Mouse (Mus musculus) hindbrain, embryonic 12.5 days (tissue): Measurements from ENCODE around the gene Inpp4b. TPM values are rescaled to one million over a fixed set of nuclear protein-coding genes. Genes with fewer than 3 reads are reported as not detected.

Source experiments
- ATAC-seq: fragments of 200-750 bp; cut with Nextera tagmentation; 2 replicates; pipeline ENCODE4 v1.8.0; 2017; ENCODE audit warnings: moderate TSS enrichment; ENCODE audit not compliant: low FRiP score
- H3K27ac ChIP-seq: fragments of 300-500 bp; sonication (generic); 2 replicates; pipeline ENCODE4 v1.5.1; 2016; ENCODE audit warnings: mild to moderate bottlenecking
- H3K27me3 ChIP-seq: fragments of 300-500 bp; sonication (generic); 2 replicates; pipeline ENCODE4 v1.6.1; 2016; ENCODE audit warnings: mild to moderate bottlenecking
- H3K36me3 ChIP-seq: fragments of 300-500 bp; sonication (generic); 2 replicates; pipeline ENCODE4 v1.6.1; 2016; ENCODE audit warnings: mild to moderate bottlenecking
- H3K4me1 ChIP-seq: fragments of 300-500 bp; sonication (generic); 2 replicates; pipeline ENCODE4 v1.6.1; 2016
- H3K4me2 ChIP-seq: fragments of 300-500 bp; sonication (generic); replicated peaks from 2 replicates; pipeline ENCODE4 v1.6.1; 2016; ENCODE audit warnings: mild to moderate bottlenecking
- H3K4me3 ChIP-seq: fragments of 300-500 bp; sonication (generic); 2 replicates; pipeline ENCODE4 v1.5.1; 2016; ENCODE audit warnings: mild to moderate bottlenecking
- H3K9ac ChIP-seq: fragments of 300-500 bp; sonication (generic); 2 replicates; pipeline ENCODE4 v1.6.1; 2016; ENCODE audit warnings: mild to moderate bottlenecking, moderate library complexity
- H3K9me3 ChIP-seq: fragments of 300-500 bp; sonication (generic); replicated peaks from 2 replicates; pipeline ENCODE4 v1.6.1; 2016; ENCODE audit warnings: mild to moderate bottlenecking
- WGBS: fragments of 180-500 bp; shearing (Covaris S2); methylation state at CpG from one replicate; pipeline ENCODE4 v1.1.7; 2016; 5-methylcytosine and 5-hydroxymethylcytosine counted together
- polyA plus RNA-seq: library from polyadenylated mRNA; unstranded; fragments of >200 nt; fragmentation: Nextera tagmentation; extraction: Ambion mirVana; gene quantifications from 2 replicates; pipeline ENCODE4 v1.2.1, GENCODE M21; 2016

Gene Inpp4b
- polyA plus RNA-seq, 1 experiment from 2014 or later = 9.6 TPM

DNA sequence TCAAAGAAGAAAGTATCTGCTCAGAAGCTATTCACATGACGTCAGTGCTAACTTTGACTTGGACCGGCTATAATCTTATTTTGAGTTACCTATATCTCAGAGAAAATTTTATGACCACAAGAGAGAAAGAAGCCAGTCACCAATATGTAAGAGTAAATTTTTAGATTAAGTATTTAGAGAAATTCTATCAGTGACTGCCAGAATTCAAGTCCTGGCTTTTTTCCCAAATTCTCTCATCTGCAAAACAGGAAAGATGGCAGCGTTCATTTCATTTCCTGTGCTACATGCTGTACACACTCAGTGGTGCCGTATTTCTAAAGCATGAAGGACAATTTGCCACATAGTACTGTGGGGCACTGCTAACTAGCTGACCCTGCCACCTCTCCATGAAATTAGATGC lies 256.9 kb downstream of the Inpp4b start:
- Histone ChIP-seq H3K4me1 (no peaks in the 10 kb centered on the region), H3K4me3 (no peak overlapping the region), H3K36me3 (no peaks in the 10 kb centered on the region), H3K9ac (no peak overlapping the region), H3K4me2 (no peak overlapping the region), H3K27me3 (no peaks in the 10 kb centered on the region), H3K27ac (no peak overlapping the region), H3K9me3 (no peaks in the 10 kb centered on the region)
- WGBS = 85% methylated on average over 4 of the region's 4 CpGs
- ATAC-seq = no peak

DNA sequence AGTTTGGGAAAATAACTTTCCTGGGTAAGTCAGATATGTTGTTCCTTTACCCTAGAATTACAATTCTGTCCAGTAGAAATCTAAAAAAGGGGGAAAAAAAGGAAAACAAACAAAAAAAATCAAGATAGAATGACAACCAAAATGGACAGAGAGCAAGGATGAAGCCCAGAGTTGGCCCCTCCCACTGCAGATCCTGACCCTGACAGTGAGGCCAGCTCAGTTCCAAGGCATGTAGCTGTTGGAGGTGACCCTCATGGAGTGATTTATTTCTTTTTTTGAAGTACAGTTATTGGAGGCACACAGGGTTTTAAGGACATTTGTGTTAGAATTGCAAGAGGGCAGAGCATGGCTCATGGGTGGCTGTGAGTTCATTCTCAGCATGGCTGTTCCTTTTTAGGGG lies 258.8 kb downstream of the Inpp4b start:
- Histone ChIP-seq H3K9ac (no peak overlapping the region), H3K4me3 (no peak overlapping the region), H3K27me3 (no peaks in the 10 kb centered on the region), H3K4me1 (no peaks in the 10 kb centered on the region), H3K36me3 (no peaks in the 10 kb centered on the region), H3K4me2 (no peak overlapping the region), H3K9me3 (no peaks in the 10 kb centered on the region), H3K27ac (no peak overlapping the region)
- no peak for ATAC-seq

DNA sequence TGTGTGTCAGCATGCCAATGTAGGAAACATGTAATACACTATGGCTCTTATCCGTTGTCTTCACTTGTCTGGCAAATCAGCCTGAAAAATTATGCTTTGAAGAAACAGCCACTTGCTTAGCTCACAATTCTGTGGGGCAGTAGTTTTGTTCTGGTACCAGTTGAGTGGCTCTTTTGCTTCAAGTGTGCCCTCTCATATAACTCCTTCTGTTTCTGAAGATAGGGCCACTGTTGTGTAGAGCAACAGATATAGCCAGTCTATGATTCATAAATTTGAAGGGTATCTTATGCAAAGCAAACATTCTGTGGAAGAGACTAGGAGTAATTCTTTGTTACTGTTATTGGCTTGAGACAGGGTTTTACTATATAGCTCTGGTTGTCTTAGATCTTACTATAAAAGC lies 265.7 kb downstream of the Inpp4b start:
- no peak for ATAC-seq
- WGBS = 92% methylated on average over 1 of the region's 1 CpGs
- H3K27me3 ChIP-seq = no peaks in the 10 kb centered on the region
- H3K4me1 ChIP-seq = no peaks in the 10 kb centered on the region
- no peak overlapping the region for H3K4me3 ChIP-seq
- no peaks in the 10 kb centered on the region for H3K36me3 ChIP-seq
- H3K27ac ChIP-seq = no peak overlapping the region
- no peak overlapping the region for H3K4me2 ChIP-seq
- no peaks in the 10 kb centered on the region for H3K9me3 ChIP-seq
- H3K9ac ChIP-seq = no peak overlapping the region

DNA sequence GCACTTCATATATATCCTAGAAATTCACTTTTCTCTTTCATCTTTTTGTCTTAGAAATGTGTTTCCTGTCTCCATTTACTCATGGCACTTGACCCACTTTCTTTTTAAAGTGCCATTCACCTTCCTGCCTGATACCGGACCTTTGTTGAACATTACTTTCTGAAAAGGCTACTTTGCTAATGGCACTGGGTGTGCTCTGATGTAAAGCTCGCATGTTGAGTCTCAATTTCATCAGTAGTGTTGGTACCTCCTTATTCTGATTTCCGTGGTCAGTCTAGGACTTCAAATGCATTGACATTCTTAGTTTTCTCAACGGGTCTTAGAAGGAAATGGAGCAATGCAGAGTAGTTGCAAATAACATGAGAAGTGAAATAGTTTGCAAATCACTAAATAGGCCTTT lies 266.7 kb downstream of the Inpp4b start:
- 83% methylated on average over 4 of the region's 4 CpGs for WGBS
- H3K4me1 ChIP-seq = no peaks in the 10 kb centered on the region
- H3K9ac ChIP-seq = no peak overlapping the region
- H3K27ac ChIP-seq = no peak overlapping the region
- H3K36me3 ChIP-seq = no peaks in the 10 kb centered on the region
- no peak overlapping the region for H3K4me2 ChIP-seq
- no peak for ATAC-seq
- no peak overlapping the region for H3K4me3 ChIP-seq
- no peaks in the 10 kb centered on the region for H3K9me3 ChIP-seq
- no peaks in the 10 kb centered on the region for H3K27me3 ChIP-seq

DNA sequence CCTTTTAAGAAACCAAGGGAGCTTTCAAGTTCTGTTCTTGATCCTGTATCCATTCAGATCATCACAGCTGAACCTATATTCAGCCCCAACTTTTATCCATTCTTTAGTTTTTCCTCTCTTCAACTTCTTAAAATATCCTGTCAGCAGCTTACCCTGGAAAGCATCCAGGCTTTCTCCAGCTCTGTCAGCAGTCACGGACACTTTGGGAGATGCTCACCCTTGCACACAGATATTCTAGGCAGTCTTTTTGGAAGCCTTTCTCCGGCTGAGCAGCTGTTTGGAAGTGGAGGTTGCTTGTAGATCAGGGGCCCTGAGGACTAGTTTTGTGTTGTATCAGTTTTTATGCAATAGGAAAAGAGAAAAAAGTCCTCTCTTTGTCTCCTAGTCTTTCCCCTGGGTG lies 270.3 kb downstream of the Inpp4b start:
- Histone ChIP-seq H3K27ac (no peak overlapping the region), H3K9ac (no peak overlapping the region), H3K9me3 (no peaks in the 10 kb centered on the region), H3K36me3 (no peaks in the 10 kb centered on the region), H3K27me3 (no peaks in the 10 kb centered on the region), H3K4me3 (no peak overlapping the region), H3K4me1 (no peaks in the 10 kb centered on the region), H3K4me2 (no peak overlapping the region)
- ATAC-seq = no peak
- 68% methylated on average over 2 of the region's 2 CpGs for WGBS

DNA sequence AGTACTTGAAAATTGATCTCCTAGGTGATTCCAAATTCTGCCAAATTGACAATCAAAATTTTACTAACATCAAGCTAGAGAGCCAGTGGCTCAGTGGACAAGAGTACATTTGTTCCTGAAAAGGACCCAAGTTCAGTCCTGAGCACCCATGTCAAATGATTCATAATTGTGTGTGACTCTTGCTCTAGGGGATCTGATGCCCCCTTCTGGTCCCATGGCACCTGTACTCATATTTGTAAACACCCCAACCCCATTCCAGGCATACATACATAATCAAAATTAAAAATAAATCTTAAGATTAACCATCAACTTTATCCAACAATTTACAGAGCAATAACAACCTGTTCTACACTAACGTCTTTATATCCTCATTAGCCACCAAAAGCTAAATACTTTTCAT lies 271.8 kb downstream of the Inpp4b start:
- no peak overlapping the region for H3K4me3 ChIP-seq
- H3K27ac ChIP-seq = no peak overlapping the region
- 93% methylated on average over 1 of the region's 1 CpGs for WGBS
- ATAC-seq = no peak
- H3K4me1 ChIP-seq = no peaks in the 10 kb centered on the region
- no peaks in the 10 kb centered on the region for H3K9me3 ChIP-seq
- no peak overlapping the region for H3K9ac ChIP-seq
- H3K36me3 ChIP-seq = no peaks in the 10 kb centered on the region
- no peaks in the 10 kb centered on the region for H3K27me3 ChIP-seq
- no peak overlapping the region for H3K4me2 ChIP-seq

DNA sequence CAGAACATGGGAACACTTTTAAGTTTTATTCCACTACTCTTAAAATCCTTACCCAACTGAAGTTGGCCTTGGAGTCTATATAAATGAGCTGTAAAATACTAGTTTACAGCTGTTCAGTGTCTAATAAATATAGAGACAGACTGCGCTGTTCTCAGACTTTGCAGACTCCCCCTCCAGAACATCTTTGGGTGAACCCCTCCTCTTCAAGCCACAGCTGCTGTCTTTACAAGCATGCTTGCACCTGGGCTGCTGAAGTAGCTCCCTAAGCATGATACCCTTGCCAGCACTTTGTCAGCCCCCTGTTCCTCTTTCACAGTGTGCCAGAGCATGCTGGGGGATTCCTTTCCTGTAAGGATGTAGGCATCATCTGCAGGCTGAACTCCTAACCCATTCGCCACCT lies 272.2 kb downstream of the Inpp4b start:
- Histone ChIP-seq H3K27me3 (no peaks in the 10 kb centered on the region), H3K4me3 (no peak overlapping the region), H3K4me2 (no peak overlapping the region), H3K9ac (no peak overlapping the region), H3K36me3 (no peaks in the 10 kb centered on the region), H3K4me1 (no peaks in the 10 kb centered on the region), H3K9me3 (no peaks in the 10 kb centered on the region), H3K27ac (no peak overlapping the region)
- ATAC-seq = no peak
- 92% methylated on average over 2 of the region's 2 CpGs for WGBS

DNA sequence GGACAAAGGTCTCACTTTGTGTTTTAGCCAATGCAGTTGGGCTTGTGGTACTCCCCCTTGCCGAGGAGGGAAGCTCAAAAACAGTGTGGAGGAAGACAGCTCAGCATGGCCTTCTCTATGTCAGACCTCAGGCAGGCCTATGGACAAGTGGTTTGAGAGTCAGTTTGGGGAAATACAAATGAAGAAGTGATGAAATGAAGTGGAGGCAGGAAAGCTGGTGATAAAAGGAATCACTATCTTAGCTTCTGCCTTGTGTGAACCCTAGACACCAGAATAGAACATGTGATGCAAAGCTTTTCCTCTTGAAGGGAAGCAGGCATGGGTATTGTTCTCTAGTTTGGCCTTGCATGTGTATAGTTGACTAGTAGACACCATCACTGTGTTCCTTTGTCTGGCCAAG lies 273.2 kb downstream of the Inpp4b start:
- Histone ChIP-seq H3K4me3 (no peak overlapping the region), H3K4me1 (no peaks in the 10 kb centered on the region), H3K36me3 (no peaks in the 10 kb centered on the region), H3K4me2 (no peak overlapping the region), H3K9ac (no peak overlapping the region), H3K27me3 (no peaks in the 10 kb centered on the region), H3K9me3 (no peaks in the 10 kb centered on the region), H3K27ac (no peak overlapping the region)
- ATAC-seq = no peak
- WGBS = 83% methylated on average over 1 of the region's 1 CpGs

DNA sequence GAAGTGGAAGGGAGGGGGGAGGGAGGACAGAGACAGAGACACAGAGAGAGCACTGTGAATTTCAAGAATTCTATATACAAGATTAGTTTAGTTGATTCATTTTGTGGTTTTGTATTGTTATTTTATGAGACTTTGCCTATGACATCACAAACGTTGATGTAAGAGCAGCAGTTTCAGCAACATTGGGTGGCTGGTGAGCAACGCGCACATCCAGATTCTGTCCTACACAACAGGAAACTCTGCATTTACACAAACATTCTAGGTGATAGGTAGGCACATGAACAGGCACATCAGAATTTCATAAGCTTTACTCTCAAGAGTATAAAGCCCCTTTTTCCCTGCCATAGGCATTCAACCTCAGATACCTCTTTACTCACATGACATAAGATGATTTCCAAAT lies 276.6 kb downstream of the Inpp4b start:
- Histone ChIP-seq H3K4me1 (no peaks in the 10 kb centered on the region), H3K9me3 (no peaks in the 10 kb centered on the region), H3K27ac (no peak overlapping the region), H3K27me3 (no peaks in the 10 kb centered on the region), H3K9ac (no peak overlapping the region), H3K36me3 (no peaks in the 10 kb centered on the region), H3K4me2 (no peak overlapping the region), H3K4me3 (no peak overlapping the region)
- WGBS = 95% methylated on average over 3 of the region's 3 CpGs
- ATAC-seq = no peak

DNA sequence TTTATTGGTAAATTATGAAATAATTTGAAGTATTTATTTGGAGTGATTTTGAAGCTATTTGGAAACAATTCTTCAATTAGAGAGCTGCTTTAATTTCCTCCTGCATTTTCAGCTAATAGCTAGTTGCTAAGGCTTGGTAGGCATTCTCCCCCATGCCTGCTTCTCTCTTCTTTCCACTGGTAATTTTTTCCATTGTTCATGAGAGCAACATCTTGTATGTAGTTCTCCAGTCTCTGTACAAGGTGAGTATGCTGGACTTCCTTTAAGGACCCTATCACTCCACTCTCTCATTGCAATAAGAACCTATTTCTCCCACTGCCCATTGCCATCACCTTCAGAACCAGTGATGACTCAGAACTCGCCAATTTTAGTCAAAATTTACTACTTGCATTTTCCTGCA lies 292.7 kb downstream of the Inpp4b start:
- Histone ChIP-seq H3K4me1 (no peaks in the 10 kb centered on the region), H3K27ac (no peak overlapping the region), H3K36me3 (no peaks in the 10 kb centered on the region), H3K9ac (no peak overlapping the region), H3K4me2 (no peak overlapping the region), H3K4me3 (no peak overlapping the region), H3K9me3 (no peaks in the 10 kb centered on the region), H3K27me3 (no peaks in the 10 kb centered on the region)
- 92% methylated on average over 1 of the region's 1 CpGs for WGBS
- no peak for ATAC-seq

DNA sequence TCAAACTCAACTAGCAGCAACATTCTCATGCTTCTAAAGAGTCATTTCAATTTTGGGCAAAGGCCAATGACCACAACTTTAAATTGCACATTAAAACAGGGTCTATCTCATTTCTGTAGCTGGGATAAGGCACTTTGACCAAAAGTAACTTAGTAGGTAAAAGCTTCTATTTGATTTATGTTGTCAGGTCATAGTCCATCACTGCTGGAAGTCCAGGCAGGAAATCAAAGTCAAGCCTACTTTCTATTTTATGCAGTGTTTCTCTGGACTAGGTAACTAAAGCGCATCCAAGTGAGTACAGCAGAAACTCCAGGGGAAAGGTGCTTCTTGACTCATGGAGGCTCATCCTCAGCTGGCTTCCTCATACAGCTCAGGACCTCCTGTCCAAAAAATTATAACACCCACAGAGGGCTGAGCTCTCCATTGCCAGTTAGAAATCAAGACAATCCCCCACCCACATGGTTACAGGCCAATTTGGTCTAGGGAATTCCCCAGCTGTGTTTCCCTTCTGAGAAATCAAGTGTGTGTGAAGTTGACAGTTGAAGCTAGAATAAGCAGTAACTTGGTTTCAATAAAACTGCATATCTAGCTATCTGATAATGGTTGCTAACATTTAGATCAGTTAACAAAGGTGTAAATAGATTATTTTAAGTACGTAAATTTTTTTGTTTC lies 293.7 kb downstream of the Inpp4b start:
- H3K36me3 ChIP-seq = no peaks in the 10 kb centered on the region
- no peaks in the 10 kb centered on the region for H3K27me3 ChIP-seq
- ATAC-seq = no peak
- H3K4me2 ChIP-seq = no peak overlapping the region
- no peak overlapping the region for H3K27ac ChIP-seq
- no peak overlapping the region for H3K4me3 ChIP-seq
- WGBS = 95% methylated on average over 2 of the region's 2 CpGs
- H3K9ac ChIP-seq = no peak overlapping the region
- H3K9me3 ChIP-seq = no peaks in the 10 kb centered on the region
- H3K4me1 ChIP-seq = no peaks in the 10 kb centered on the region

DNA sequence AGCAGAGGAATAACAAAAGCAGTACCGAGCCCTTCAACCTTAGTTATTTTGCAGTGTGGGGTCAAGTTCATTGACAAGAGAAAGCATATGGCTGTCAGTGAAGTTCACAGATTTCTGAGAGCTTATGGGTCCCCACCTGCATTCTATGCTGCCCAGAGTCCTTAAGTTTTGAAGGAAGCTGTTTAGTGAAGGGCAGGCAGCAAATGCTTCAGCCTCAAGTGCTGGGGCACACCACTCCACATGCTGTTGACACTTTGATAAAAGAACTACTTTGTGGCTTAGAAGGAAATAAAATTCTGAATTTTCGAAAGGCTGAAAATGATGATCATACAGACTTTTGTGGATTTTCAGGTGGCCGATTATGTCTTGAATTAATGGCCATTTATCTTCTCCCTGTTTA lies 296.1 kb downstream of the Inpp4b start:
- H3K27me3 ChIP-seq = no peaks in the 10 kb centered on the region
- no peak overlapping the region for H3K27ac ChIP-seq
- no peak overlapping the region for H3K4me3 ChIP-seq
- no peak overlapping the region for H3K9ac ChIP-seq
- ATAC-seq = no peak
- H3K4me1 ChIP-seq = no peaks in the 10 kb centered on the region
- no peak overlapping the region for H3K4me2 ChIP-seq
- no peaks in the 10 kb centered on the region for H3K36me3 ChIP-seq
- H3K9me3 ChIP-seq = no peaks in the 10 kb centered on the region
- 79% methylated on average over 3 of the region's 3 CpGs for WGBS

DNA sequence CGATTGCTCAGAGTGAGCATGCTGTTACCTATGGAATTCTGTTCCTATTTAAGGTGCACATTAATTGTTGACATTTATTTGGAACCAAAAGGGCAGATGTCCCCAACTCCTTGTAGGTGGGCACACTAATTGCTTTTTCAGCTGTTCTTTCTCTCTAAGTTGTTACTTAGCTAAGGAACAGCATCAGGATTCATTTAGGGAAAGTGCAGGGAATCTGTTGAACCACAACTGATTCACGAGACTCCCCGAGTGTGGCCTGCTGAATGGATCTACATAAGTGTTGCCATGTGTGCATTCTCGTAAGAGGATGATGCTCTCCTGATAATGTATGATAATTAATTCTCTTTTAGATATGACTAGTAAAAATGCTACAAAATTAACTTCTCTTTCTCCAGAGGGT lies 297.5 kb downstream of the Inpp4b start:
- no peak overlapping the region for H3K4me3 ChIP-seq
- no peaks in the 10 kb centered on the region for H3K36me3 ChIP-seq
- no peaks in the 10 kb centered on the region for H3K9me3 ChIP-seq
- H3K27ac ChIP-seq = no peak overlapping the region
- 70% methylated on average over 4 of the region's 4 CpGs for WGBS
- no peaks in the 10 kb centered on the region for H3K4me1 ChIP-seq
- no peaks in the 10 kb centered on the region for H3K27me3 ChIP-seq
- H3K9ac ChIP-seq = no peak overlapping the region
- no peak for ATAC-seq
- no peak overlapping the region for H3K4me2 ChIP-seq
